Mouse (Mus musculus) cerebellum, postnatal 4 days (tissue): ENCODE measurements at regions not wholly inside any gene's neighbourhood (a gene's known extent, or its start where the extent isn't known, plus 50 kb on each side); places are given as distances from the start of the nearest gene placed in this dataset.

Experiments used
- DNase-seq, 2 experiments: peaks; one replicate each; pipeline ENCODE4 v3.0.0; 2022; ENCODE audit warnings: low spot score in 2 of 2, mixed read lengths in 1 of 2

GRCm38 (mm10) chr19:48090393-48090792 lies 115.4 kb upstream of the Sorcs3 start:
- DNase-seq, result peak; percentile 36 to 56

- DNase-seq, result no peak
Observed at GRCm38 (mm10) chr19:48097363-48097762, 108.5 kb upstream of the Sorcs3 start.

GRCm38 (mm10) chr19:48097942-48098596 lies 107.8 kb upstream of the Sorcs3 start:
- peak; percentile 28 to 36 for DNase-seq

GRCm38 (mm10) chr19:48100991-48101390 lies 104.8 kb upstream of the Sorcs3 start:
- no peak for DNase-seq

- DNase-seq, result no peak
Observed at GRCm38 (mm10) chr19:48115155-48115554, 90.7 kb upstream of the Sorcs3 start.

GRCm38 (mm10) chr19:48115728-48116127 lies 90.1 kb upstream of the Sorcs3 start:
- DNase-seq, result no peak

- DNase-seq, result no peak
Observed at GRCm38 (mm10) chr19:48116689-48117088, 89.1 kb upstream of the Sorcs3 start.

- DNase-seq, result no peak
Observed at GRCm38 (mm10) chr19:48117646-48118045, 88.2 kb upstream of the Sorcs3 start.

GRCm38 (mm10) chr19:48122281-48122680 lies 83.5 kb upstream of the Sorcs3 start:
- no peak for DNase-seq

- no peak for DNase-seq
Observed at GRCm38 (mm10) chr19:48123777-48124176, 82.0 kb upstream of the Sorcs3 start.

- DNase-seq, result no peak
Observed at GRCm38 (mm10) chr19:48125731-48126130, 80.1 kb upstream of the Sorcs3 start.

GRCm38 (mm10) chr19:48128089-48128488 lies 77.7 kb upstream of the Sorcs3 start:
- no peak for DNase-seq

GRCm38 (mm10) chr19:48136231-48136630 lies 69.6 kb upstream of the Sorcs3 start:
- no peak for DNase-seq

- DNase-seq, result peak; percentile 26 to 53
Observed at GRCm38 (mm10) chr19:48144129-48144528, 61.7 kb upstream of the Sorcs3 start.
